Mouse (Mus musculus): ENCODE measurements at regions not wholly inside any gene's neighbourhood (a gene's known extent, or its start where the extent isn't known, plus 50 kb on each side); places are given as distances from the start of the nearest gene placed in this dataset.

DNA sequence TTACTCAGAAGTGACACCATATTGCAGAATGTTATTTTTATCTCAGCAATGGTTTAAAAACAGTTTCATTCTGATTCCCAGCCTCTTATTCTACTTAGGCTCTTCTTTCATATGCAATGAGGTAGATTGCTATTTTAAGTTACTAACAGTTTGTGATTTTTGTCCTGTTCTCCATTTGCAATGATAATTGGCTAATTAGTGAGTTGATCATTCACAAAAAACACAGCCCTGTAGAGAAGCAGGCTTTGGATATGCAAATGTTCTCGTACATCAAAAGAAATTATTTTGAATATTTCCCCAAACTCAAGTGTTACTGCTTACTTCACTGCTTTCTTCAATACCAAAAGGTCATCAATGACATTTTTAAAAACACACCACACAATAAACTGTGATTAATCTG, 184.7 kb upstream of the Galnt5 start:
- no peak overlapping the region for H3K4me2 ChIP-seq (ENCODE audit: low read length)
- H3K27me3 ChIP-seq (ENCODE audit: insufficient read depth, low read length): no peaks in the 10 kb centered on the region
- H3K4me1 ChIP-seq (replicated peaks; ENCODE audit: insufficient read depth, low read length): no peaks in the 10 kb centered on the region
- no peak for TF ChIP-seq CTCF (IDR thresholded peaks at IDR 0.05; ENCODE audit: low read depth)
- H3K27ac ChIP-seq: no peak overlapping the region
- no peak for DNase-seq (ENCODE audit: low spot score)
- no peak overlapping the region for H3K9ac ChIP-seq (ENCODE audit: low read depth, low read length)
- ATAC-seq (replicated peaks; ENCODE audit: low FRiP score, low read depth): no peak
- 73% methylated on average over 1 of the region's 1 CpGs for WGBS
- no peak overlapping the region for H3K4me3 ChIP-seq (replicated peaks; ENCODE audit: low read depth, low read length)
- H3K9me3 ChIP-seq (replicated peaks; ENCODE audit: low read length): no peaks in the 10 kb centered on the region
- no peaks in the 10 kb centered on the region for H3K36me3 ChIP-seq (ENCODE audit: insufficient read depth, low read length)

GRCm38 (mm10) chr2:57820343-57820742, 177.3 kb upstream of the Galnt5 start:
- no peak overlapping the region for H3K4me3 ChIP-seq (replicated peaks; ENCODE audit: low read depth, low read length)
- no peak for TF ChIP-seq CTCF (IDR thresholded peaks at IDR 0.05; ENCODE audit: low read depth)
- H3K9me3 ChIP-seq (replicated peaks; ENCODE audit: low read length): no peaks in the 10 kb centered on the region
- no peaks in the 10 kb centered on the region for H3K36me3 ChIP-seq (ENCODE audit: insufficient read depth, low read length)
- no peak overlapping the region for H3K9ac ChIP-seq (ENCODE audit: low read depth, low read length)
- no peak for DNase-seq (ENCODE audit: low spot score)
- H3K27me3 ChIP-seq (ENCODE audit: insufficient read depth, low read length): no peaks in the 10 kb centered on the region
- no peaks in the 10 kb centered on the region for H3K4me1 ChIP-seq (replicated peaks; ENCODE audit: insufficient read depth, low read length)
- H3K27ac ChIP-seq: no peak overlapping the region
- H3K4me2 ChIP-seq (ENCODE audit: low read length): no peak overlapping the region
- WGBS: 51% methylated on average over 2 of the region's 2 CpGs
- ATAC-seq (replicated peaks; ENCODE audit: low FRiP score, low read depth): no peak

DNA sequence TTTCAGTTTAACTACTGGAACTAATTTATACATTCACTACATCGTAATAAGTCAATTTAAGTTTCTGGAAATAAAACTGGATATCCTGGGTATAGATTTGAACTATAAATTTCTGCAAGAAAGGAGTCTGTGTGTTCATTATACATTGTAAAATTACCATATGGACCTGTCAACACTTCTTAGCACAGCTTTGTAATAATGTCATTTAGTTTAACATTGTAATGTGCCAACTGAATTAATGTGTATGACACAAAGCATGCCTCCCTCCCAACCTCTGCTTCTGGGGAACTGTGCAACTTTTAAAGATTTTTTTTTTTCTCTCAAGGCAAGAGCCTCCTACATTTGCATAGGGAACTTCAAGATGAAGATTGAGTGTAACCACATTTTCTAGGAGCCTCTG, 176.8 kb upstream of the Galnt5 start:
- no peak overlapping the region for H3K4me3 ChIP-seq (replicated peaks; ENCODE audit: low read depth, low read length)
- ATAC-seq (replicated peaks; ENCODE audit: low FRiP score, low read depth) (no peak), DNase-seq (ENCODE audit: low spot score) (no peak)
- 45% methylated on average over 1 of the region's 1 CpGs for WGBS
- no peaks in the 10 kb centered on the region for H3K9me3 ChIP-seq (replicated peaks; ENCODE audit: low read length)
- no peaks in the 10 kb centered on the region for H3K4me1 ChIP-seq (replicated peaks; ENCODE audit: insufficient read depth, low read length)
- H3K4me2 ChIP-seq (ENCODE audit: low read length): no peak overlapping the region
- no peaks in the 10 kb centered on the region for H3K36me3 ChIP-seq (ENCODE audit: insufficient read depth, low read length)
- no peak overlapping the region for H3K9ac ChIP-seq (ENCODE audit: low read depth, low read length)
- H3K27ac ChIP-seq: no peak overlapping the region
- TF ChIP-seq CTCF (IDR thresholded peaks at IDR 0.05; ENCODE audit: low read depth): no peak
- no peaks in the 10 kb centered on the region for H3K27me3 ChIP-seq (ENCODE audit: insufficient read depth, low read length)

- Histone ChIP-seq H3K36me3 (ENCODE audit: insufficient read depth, low read length) (no peaks in the 10 kb centered on the region), H3K4me2 (ENCODE audit: low read length) (no peak overlapping the region), H3K9ac (ENCODE audit: low read depth, low read length) (no peak overlapping the region), H3K9me3 (replicated peaks; ENCODE audit: low read length) (no peaks in the 10 kb centered on the region), H3K4me3 (replicated peaks; ENCODE audit: low read depth, low read length) (no peak overlapping the region), H3K4me1 (replicated peaks; ENCODE audit: insufficient read depth, low read length) (no peaks in the 10 kb centered on the region), H3K27me3 (ENCODE audit: insufficient read depth, low read length) (no peaks in the 10 kb centered on the region), H3K27ac (no peak overlapping the region)
- no peak for TF ChIP-seq CTCF (IDR thresholded peaks at IDR 0.05; ENCODE audit: low read depth)
- WGBS: 77% methylated on average over 2 of the region's 2 CpGs
- DNase-seq (ENCODE audit: low spot score) (no peak), ATAC-seq (replicated peaks; ENCODE audit: low FRiP score, low read depth) (no peak)
Measured at GRCm38 (mm10) chr2:57828284-57828683, 169.4 kb upstream of the Galnt5 start.

DNA sequence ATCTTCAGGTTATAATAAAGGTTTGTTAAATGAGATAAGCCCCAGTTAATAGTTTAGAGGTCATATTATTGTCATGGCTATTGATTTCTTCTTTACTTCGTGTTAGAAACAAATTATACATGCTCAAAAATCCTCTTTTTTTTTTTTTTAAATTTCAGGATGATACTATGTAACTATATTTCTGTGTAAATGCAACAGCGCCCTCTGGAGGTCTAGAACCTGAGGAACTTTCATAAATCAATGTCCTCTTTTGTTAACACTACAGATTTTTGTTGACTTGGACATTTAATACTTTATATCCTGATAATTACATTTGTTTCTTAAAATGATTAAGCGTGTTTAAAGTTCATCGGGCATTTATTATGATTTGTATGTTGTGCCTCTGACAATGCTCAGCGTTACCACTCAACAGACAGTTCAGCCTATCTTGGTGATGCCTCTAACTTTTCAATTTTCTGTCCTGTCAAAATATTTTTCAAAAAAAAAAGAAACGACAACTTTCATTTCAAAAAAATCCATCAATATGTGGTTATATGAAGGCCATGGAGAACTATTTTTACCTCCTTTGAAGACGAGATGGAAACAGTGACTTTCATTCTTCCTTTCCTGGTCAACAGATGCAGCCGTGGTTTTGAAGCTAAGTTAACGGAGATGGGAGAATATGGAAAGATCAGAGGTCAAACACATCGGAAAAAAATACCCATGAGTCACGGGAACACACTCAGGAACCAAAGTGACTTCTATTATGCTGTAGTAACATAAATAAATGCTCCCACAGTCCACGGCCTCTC, 164.9 kb upstream of the Galnt5 start:
- peak; percentile 78 for TF ChIP-seq CTCF (IDR thresholded peaks at IDR 0.05; ENCODE audit: low read depth)
- Histone ChIP-seq H3K9me3 (replicated peaks; ENCODE audit: low read length) (no peaks in the 10 kb centered on the region), H3K9ac (ENCODE audit: low read depth, low read length) (no peak overlapping the region), H3K4me3 (replicated peaks; ENCODE audit: low read depth, low read length) (no peak overlapping the region), H3K27me3 (ENCODE audit: insufficient read depth, low read length) (no peaks in the 10 kb centered on the region), H3K36me3 (ENCODE audit: insufficient read depth, low read length) (no peaks in the 10 kb centered on the region), H3K4me2 (ENCODE audit: low read length) (no peak overlapping the region), H3K27ac (no peak overlapping the region), H3K4me1 (replicated peaks; ENCODE audit: insufficient read depth, low read length) (no peaks in the 10 kb centered on the region)
- peak; percentile 68 for DNase-seq (ENCODE audit: low spot score)
- WGBS: 52% methylated on average over 12 of the region's 12 CpGs
- no peak for ATAC-seq (replicated peaks; ENCODE audit: low FRiP score, low read depth)

GRCm38 (mm10) chr2:57845135-57845534, 152.5 kb upstream of the Galnt5 start:
- TF ChIP-seq CTCF (IDR thresholded peaks at IDR 0.05; ENCODE audit: low read depth): no peak
- Histone ChIP-seq H3K9ac (ENCODE audit: low read depth, low read length) (no peak overlapping the region), H3K36me3 (ENCODE audit: insufficient read depth, low read length) (no peaks in the 10 kb centered on the region), H3K27ac (no peak overlapping the region), H3K4me2 (ENCODE audit: low read length) (no peak overlapping the region), H3K27me3 (ENCODE audit: insufficient read depth, low read length) (no peaks in the 10 kb centered on the region), H3K4me1 (replicated peaks; ENCODE audit: insufficient read depth, low read length) (no peaks in the 10 kb centered on the region), H3K9me3 (replicated peaks; ENCODE audit: low read length) (no peaks in the 10 kb centered on the region), H3K4me3 (replicated peaks; ENCODE audit: low read depth, low read length) (no peak overlapping the region)
- 28% methylated on average over 1 of the region's 1 CpGs for WGBS
- ATAC-seq (replicated peaks; ENCODE audit: low FRiP score, low read depth) (no peak), DNase-seq (ENCODE audit: low spot score) (no peak)

DNA sequence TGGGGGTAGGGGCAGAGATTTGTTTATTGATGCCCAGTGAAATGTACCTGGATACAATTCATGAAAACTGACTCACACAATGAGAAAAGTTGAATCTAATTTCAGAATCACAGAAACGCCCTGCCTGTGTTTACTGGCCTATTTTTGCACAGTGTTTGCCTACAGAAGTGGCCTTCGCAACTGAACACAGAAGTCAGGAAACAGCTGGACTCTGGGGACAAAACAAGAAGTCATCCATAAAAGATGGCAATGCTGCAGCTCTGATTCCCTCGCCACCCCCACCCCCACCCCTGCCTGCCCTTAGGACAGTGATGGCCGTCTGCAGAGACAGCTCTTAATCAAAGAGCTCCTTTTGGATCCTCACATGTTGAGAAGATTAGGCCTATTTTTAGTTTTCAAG, 150.0 kb upstream of the Galnt5 start:
- no peak overlapping the region for H3K9ac ChIP-seq (ENCODE audit: low read depth, low read length)

More for the DNA sequence above, 150.0 kb upstream of the Galnt5 start:
- TF ChIP-seq CTCF (IDR thresholded peaks at IDR 0.05; ENCODE audit: low read depth): no peak
- ATAC-seq (replicated peaks; ENCODE audit: low FRiP score, low read depth) (no peak), DNase-seq (ENCODE audit: low spot score) (peak; percentile 8)
- Histone ChIP-seq H3K27me3 (ENCODE audit: insufficient read depth, low read length) (no peaks in the 10 kb centered on the region), H3K4me1 (replicated peaks; ENCODE audit: insufficient read depth, low read length) (no peaks in the 10 kb centered on the region), H3K36me3 (ENCODE audit: insufficient read depth, low read length) (no peaks in the 10 kb centered on the region), H3K4me3 (replicated peaks; ENCODE audit: low read depth, low read length) (no peak overlapping the region), H3K27ac (no peak overlapping the region), H3K4me2 (ENCODE audit: low read length) (no peak overlapping the region), H3K9me3 (replicated peaks; ENCODE audit: low read length) (no peaks in the 10 kb centered on the region)
- WGBS: 53% methylated on average over 4 of the region's 4 CpGs
